15 mouse cellular contexts compared by ENCODE assay signal in the genomic region with DNA sequence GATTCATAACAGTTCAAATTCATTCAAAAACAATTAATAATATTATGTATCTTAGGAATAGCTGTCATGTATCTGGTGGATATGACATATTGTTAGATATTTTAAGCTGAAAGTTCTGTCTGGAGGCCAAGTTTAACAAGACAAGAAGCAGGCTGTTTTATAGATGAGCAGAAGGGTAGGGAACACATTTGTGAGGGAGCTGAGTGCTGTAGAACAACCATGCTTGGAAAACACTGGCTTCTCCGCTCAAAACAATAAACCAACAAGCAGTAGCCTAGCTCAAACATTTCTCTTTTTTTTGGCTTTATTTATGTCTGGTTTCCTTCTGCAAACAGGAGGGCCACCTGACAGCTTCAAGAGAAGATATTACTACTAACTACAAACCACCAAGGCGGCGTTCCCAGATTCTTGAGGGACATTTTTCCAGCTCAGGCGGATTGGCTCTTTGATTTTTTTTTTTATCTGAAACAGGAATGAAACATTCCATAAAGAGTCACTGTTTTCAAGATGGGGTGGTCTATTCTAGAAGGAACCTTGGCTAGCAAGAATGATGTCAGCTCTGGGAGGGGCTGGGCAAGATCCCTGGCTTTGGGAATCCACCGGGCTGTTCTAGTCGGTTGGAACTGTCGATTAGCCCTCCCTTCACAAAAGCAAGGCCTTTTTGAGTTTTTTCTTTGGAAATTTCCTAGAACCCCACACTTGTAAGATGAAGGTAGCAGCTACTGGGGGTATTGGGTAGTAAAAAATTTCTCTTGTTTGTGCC.
DNase-seq lines count a peak whose midpoint lies in the region; ATAC-seq and TF ChIP-seq lines count a peak whose summit lies in the region.
"Had no signal": no experiment of that assay in that cellular context is flagged by ENCODE, and none has a peak within 500 bp of the region (broad histone marks: within the 10 kb centered on the region; RNA-seq: fewer than 3 reads in every experiment).

No protein-coding gene starts in this region.

- TF ChIP-seq EP300 in heart, postnatal 0 days (IDR thresholded peaks at IDR 0.05; ENCODE audit: low read depth), result no peak

- no peaks in the 10 kb centered on the region for H3K36me3 ChIP-seq in heart, postnatal 0 days (replicated peaks; ENCODE audit: control insufficient read depth, insufficient read depth, low read length)
- H3K36me3 ChIP-seq in heart, embryonic 12.5 days, result no peaks in the 10 kb centered on the region
- H3K36me3 ChIP-seq in lung, embryonic 16.5 days (ENCODE audit: control insufficient read depth, insufficient read depth, low read length), result no peaks in the 10 kb centered on the region
- H3K36me3 ChIP-seq in intestine, postnatal 0 days (ENCODE audit: control insufficient read depth, insufficient read depth), result no peaks in the 10 kb centered on the region
- no peaks in the 10 kb centered on the region for H3K36me3 ChIP-seq in stomach, embryonic 14.5 days (ENCODE audit: control insufficient read depth, insufficient read depth, low read length)
- H3K36me3 ChIP-seq: hindbrain, embryonic 10.5 days; limb, embryonic 12.5 days; midbrain, embryonic 15.5 days; neural tube, embryonic 13.5 days had no signal

- WGBS in heart, postnatal 0 days, result 67% methylated on average over 7 of the region's 7 CpGs
- WGBS in heart, embryonic 12.5 days, result 65% methylated on average over 7 of the region's 7 CpGs
- WGBS in lung, embryonic 16.5 days, result 40% methylated on average over 7 of the region's 7 CpGs
- WGBS in intestine, postnatal 0 days, result 65% methylated on average over 7 of the region's 7 CpGs
- WGBS in stomach, embryonic 14.5 days, result 43% methylated on average over 7 of the region's 7 CpGs

- DNase-seq in heart, postnatal 0 days (ENCODE audit: low spot score), result peak; percentile 7
- no peak for DNase-seq in lung, postnatal 4 days
- DNase-seq in cerebellum, adult 9-10 months, result no peak
- no peak for DNase-seq in adrenal gland, postnatal 36 days
- DNase-seq: adrenal gland, adult 2 months had no signal

- H3K27ac ChIP-seq in heart, postnatal 0 days (ENCODE audit: low read depth), result no peak overlapping the region
- no peak overlapping the region for H3K27ac ChIP-seq in heart, embryonic 12.5 days (ENCODE audit: poor library complexity, severe bottlenecking)
- H3K27ac ChIP-seq in lung, embryonic 16.5 days (ENCODE audit: low read length), result no peak overlapping the region
- no peak overlapping the region for H3K27ac ChIP-seq in intestine, postnatal 0 days (ENCODE audit: low read depth, low read length)
- no peak overlapping the region for H3K27ac ChIP-seq in stomach, embryonic 14.5 days (ENCODE audit: low read length)
- H3K27ac ChIP-seq: hindbrain, embryonic 10.5 days; limb, embryonic 12.5 days; midbrain, embryonic 15.5 days; neural tube, embryonic 13.5 days had no signal

- no peak overlapping the region for H3K4me2 ChIP-seq in heart, postnatal 0 days (ENCODE audit: low read depth, low read length)
- H3K4me2 ChIP-seq in heart, embryonic 12.5 days, result no peak overlapping the region
- H3K4me2 ChIP-seq in lung, embryonic 16.5 days (ENCODE audit: low read depth, low read length), result no peak overlapping the region
- H3K4me2 ChIP-seq in intestine, postnatal 0 days (replicated peaks; ENCODE audit: low read depth), result no peak overlapping the region
- H3K4me2 ChIP-seq in stomach, embryonic 14.5 days (replicated peaks; ENCODE audit: low read depth, low read length), result no peak overlapping the region
- H3K4me2 ChIP-seq: limb, embryonic 12.5 days; midbrain, embryonic 15.5 days; neural tube, embryonic 13.5 days had no signal

- no peak overlapping the region for H3K4me3 ChIP-seq in heart, postnatal 0 days (ENCODE audit: low read depth, low read length)
- H3K4me3 ChIP-seq in heart, embryonic 12.5 days, result no peak overlapping the region
- no peak overlapping the region for H3K4me3 ChIP-seq in lung, embryonic 16.5 days (ENCODE audit: low read length)
- no peak overlapping the region for H3K4me3 ChIP-seq in intestine, postnatal 0 days (ENCODE audit: low read depth, low read length)
- H3K4me3 ChIP-seq in stomach, embryonic 14.5 days (ENCODE audit: low read depth, low read length), result no peak overlapping the region
- H3K4me3 ChIP-seq: hindbrain, embryonic 10.5 days; limb, embryonic 12.5 days; midbrain, embryonic 15.5 days; neural tube, embryonic 13.5 days had no signal

- H3K4me1 ChIP-seq in heart, postnatal 0 days (ENCODE audit: control insufficient read depth, insufficient read depth), result no peaks in the 10 kb centered on the region
- peaks cover 9% of the 10 kb centered on the region; the same call in 1 of the 2 replicates for H3K4me1 ChIP-seq in heart, embryonic 12.5 days (replicated peaks)
- peaks cover 10% of the 10 kb centered on the region for H3K4me1 ChIP-seq in lung, embryonic 16.5 days (replicated peaks; ENCODE audit: control insufficient read depth, insufficient read depth, low read length)
- no peaks in the 10 kb centered on the region for H3K4me1 ChIP-seq in intestine, postnatal 0 days (replicated peaks; ENCODE audit: control insufficient read depth, insufficient read depth, low read length)
- 0 out of 2 replicates have a peak, but pooled peaks cover 10% of the 10 kb centered on the region for H3K4me1 ChIP-seq in stomach, embryonic 14.5 days (ENCODE audit: control insufficient read depth, insufficient read depth, low read length)
- H3K4me1 ChIP-seq: hindbrain, embryonic 10.5 days; limb, embryonic 12.5 days; midbrain, embryonic 15.5 days; neural tube, embryonic 13.5 days had no signal

- H3K27me3 ChIP-seq in heart, postnatal 0 days (ENCODE audit: control insufficient read depth, insufficient read depth, low read length), result peaks cover 6% of the 10 kb centered on the region
- 0 out of 2 replicates have a peak, but pooled peaks cover 3% of the 10 kb centered on the region for H3K27me3 ChIP-seq in heart, embryonic 12.5 days (replicated peaks)
- H3K27me3 ChIP-seq in lung, embryonic 16.5 days (ENCODE audit: control insufficient read depth, insufficient read depth, low read depth, low read length), result 0 out of 2 replicates have a peak, but pooled peaks cover 3% of the 10 kb centered on the region
- 0 out of 2 replicates have a peak, but pooled peaks cover 3% of the 10 kb centered on the region for H3K27me3 ChIP-seq in intestine, postnatal 0 days (replicated peaks; ENCODE audit: control insufficient read depth, insufficient read depth, low read length)
- no peaks in the 10 kb centered on the region for H3K27me3 ChIP-seq in stomach, embryonic 14.5 days (ENCODE audit: control insufficient read depth, insufficient read depth, low read length)
- H3K27me3 ChIP-seq: CH12.LX; midbrain, embryonic 15.5 days; neural tube, embryonic 13.5 days had no signal

- no peaks in the 10 kb centered on the region for H3K9me3 ChIP-seq in heart, postnatal 0 days (replicated peaks; ENCODE audit: control insufficient read depth, low read length)
- no peaks in the 10 kb centered on the region; the same call in 1 of the 2 replicates for H3K9me3 ChIP-seq in heart, embryonic 12.5 days (replicated peaks)
- H3K9me3 ChIP-seq in lung, embryonic 16.5 days (ENCODE audit: control insufficient read depth, low read length), result no peaks in the 10 kb centered on the region; the same call in 1 of the 2 replicates
- H3K9me3 ChIP-seq in intestine, postnatal 0 days (ENCODE audit: control insufficient read depth), result no peaks in the 10 kb centered on the region
- no peaks in the 10 kb centered on the region for H3K9me3 ChIP-seq in stomach, embryonic 14.5 days (ENCODE audit: control insufficient read depth, low read depth, low read length)
- H3K9me3 ChIP-seq: hindbrain, embryonic 10.5 days; limb, embryonic 12.5 days; midbrain, embryonic 15.5 days; neural tube, embryonic 13.5 days had no signal

- no peak overlapping the region for H3K9ac ChIP-seq in heart, postnatal 0 days (replicated peaks; ENCODE audit: low read depth, low read length)
- no peak overlapping the region for H3K9ac ChIP-seq in heart, embryonic 12.5 days
- no peak overlapping the region for H3K9ac ChIP-seq in lung, embryonic 16.5 days (ENCODE audit: low read length)
- no peak overlapping the region for H3K9ac ChIP-seq in intestine, postnatal 0 days (ENCODE audit: low read depth, low read length)
- H3K9ac ChIP-seq in stomach, embryonic 14.5 days (replicated peaks; ENCODE audit: low read depth, low read length), result no peak overlapping the region
- H3K9ac ChIP-seq: limb, embryonic 12.5 days; midbrain, embryonic 15.5 days; neural tube, embryonic 13.5 days had no signal

- no peak for TF ChIP-seq CTCF in heart, postnatal 0 days (IDR thresholded peaks at IDR 0.05; ENCODE audit: low read depth)
- no peak for TF ChIP-seq CTCF in intestine, postnatal 0 days (IDR thresholded peaks at IDR 0.05; ENCODE audit: low read depth)

- ATAC-seq in heart, postnatal 0 days (ENCODE audit: insufficient read depth, low read depth), result no peak
- no peak for ATAC-seq in heart, embryonic 12.5 days (ENCODE audit: insufficient number of reproducible peaks, low FRiP score)
- ATAC-seq in lung, embryonic 16.5 days (ENCODE audit: low read depth), result peak; percentile 81
- 0 out of 2 replicates have a peak, but pooled peaks have one; percentile 10 for ATAC-seq in intestine, postnatal 0 days
- peak; percentile 64; the same call in 1 of the 2 replicates for ATAC-seq in stomach, embryonic 14.5 days (ENCODE audit: insufficient number of reproducible peaks, insufficient read depth, low FRiP score, low read depth)
- ATAC-seq: midbrain, embryonic 15.5 days; Patski had no signal

Comparison
In these comparisons a context has a peak if more than half of its experiments do, and no peak if none do; other contexts are left out.
1. ATAC-seq: peak in lung, embryonic 16.5 days (single experiment), intestine, postnatal 0 days (single experiment) and stomach, embryonic 14.5 days (single experiment); none in heart, postnatal 0 days (single experiment) and heart, embryonic 12.5 days (single experiment).